ENCODE assay signal across 8 mouse cellular contexts in the genomic region with DNA sequence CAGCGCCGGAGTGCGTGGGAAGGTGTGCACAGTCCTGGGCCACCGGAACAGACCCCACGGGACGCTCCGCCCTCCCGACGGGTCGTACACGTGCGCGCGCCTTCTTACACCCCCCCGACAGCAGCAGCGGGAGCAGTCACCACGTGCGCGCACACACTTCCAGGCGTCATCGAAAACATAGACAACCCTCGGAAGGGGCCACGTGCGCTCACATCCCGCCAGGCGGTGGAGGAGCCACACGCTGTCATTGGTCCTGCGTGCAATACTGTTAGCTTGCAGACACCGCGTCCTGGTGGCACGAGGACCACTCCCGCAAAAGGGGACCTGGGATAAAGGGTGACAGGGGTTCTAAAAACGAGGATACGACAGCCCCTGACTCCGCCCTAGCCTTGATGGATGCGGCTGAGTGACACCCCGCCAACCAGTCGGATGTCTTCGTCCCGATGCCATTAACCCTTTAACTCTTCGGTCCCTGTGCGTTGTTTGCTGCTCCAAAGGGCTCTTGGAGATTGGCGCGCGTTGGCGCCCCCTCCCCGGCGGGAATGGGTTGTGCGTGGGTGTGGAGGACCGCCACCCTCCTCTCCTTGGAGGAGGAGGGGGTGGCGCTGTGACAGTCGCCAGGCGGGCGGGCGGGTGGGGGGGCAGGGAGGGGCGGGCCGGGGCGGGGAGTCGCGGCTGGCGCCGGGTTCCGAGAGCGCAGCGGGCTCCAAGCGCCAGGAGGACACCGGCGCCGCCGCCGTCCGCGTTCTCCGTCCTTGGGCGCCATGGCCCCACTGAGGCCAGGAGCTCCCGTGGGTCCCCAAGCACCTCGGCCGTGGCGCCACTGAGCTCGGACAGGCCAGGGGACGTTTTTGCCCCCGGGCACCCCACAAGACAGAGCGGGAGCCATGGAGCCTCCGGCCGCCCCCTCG. TPM values are rescaled to one million over a fixed set of nuclear protein-coding genes. Genes with fewer than 3 reads are reported as not detected.
DNase-seq lines count a peak whose midpoint lies in the region; ATAC-seq and TF ChIP-seq lines count a peak whose summit lies in the region.

Gene Pde4a, plus strand, starts transcription at position 674 of the 911 bp plus-strand sequence.

- H3K9me3 ChIP-seq in forebrain, postnatal 0 days (ENCODE audit: low read length), result no peaks in the 10 kb centered on the region
- H3K9me3 ChIP-seq in lung, postnatal 0 days (ENCODE audit: low read length), result no peaks in the 10 kb centered on the region

- peak within 1 kb of the TSS; percentile 70 for H3K9ac ChIP-seq in forebrain, postnatal 0 days
- peak within 1 kb of the TSS; percentile 35; the same call in 1 of the 2 replicates for H3K9ac ChIP-seq in lung, postnatal 0 days (replicated peaks; ENCODE audit: low read depth)

- H3K4me3 ChIP-seq in C2C12 (ENCODE audit: insufficient read depth, poor library complexity, severe bottlenecking), result peak within 1 kb of the TSS; percentile 42
- peak within 1 kb of the TSS; percentile 62 for H3K4me3 ChIP-seq in forebrain, postnatal 0 days (ENCODE audit: low read depth, low read length)
- peak within 1 kb of the TSS; percentile 43 for H3K4me3 ChIP-seq in lung, postnatal 0 days (ENCODE audit: low read depth, low read length)

- 0 out of 2 replicates have a peak within 1 kb of the TSS, but pooled peaks have one; percentile 4 for H3K27ac ChIP-seq in forebrain, postnatal 0 days (ENCODE audit: low read depth, low read length)
- peak within 1 kb of the TSS; percentile 86; the same call in 1 of the 2 replicates for H3K27ac ChIP-seq in lung, postnatal 0 days (ENCODE audit: low read length)

- H3ac ChIP-seq in C2C12 (ENCODE audit: control insufficient read depth, insufficient read length, low read depth), result peak within 1 kb of the TSS; percentile 89

- no peaks in the 10 kb centered on the region for H3K36me3 ChIP-seq in C2C12 (ENCODE audit: control insufficient read depth, insufficient read depth)
- no peaks in the 10 kb centered on the region for H3K36me3 ChIP-seq in forebrain, postnatal 0 days (ENCODE audit: insufficient read depth)
- H3K36me3 ChIP-seq in lung, postnatal 0 days (ENCODE audit: insufficient read depth, low read length), result no peaks in the 10 kb centered on the region

- peaks cover 15% of the 10 kb centered on the region for H3K79me2 ChIP-seq in C2C12 (ENCODE audit: control insufficient read depth, insufficient read depth)

- ATAC-seq in forebrain, postnatal 0 days, result peak; percentile 82
- peak; percentile 6 for ATAC-seq in lung, postnatal 0 days

- H3K79me3 ChIP-seq in C2C12 (ENCODE audit: low read depth), result peaks cover 6% of the 10 kb centered on the region

- H3K27me3 ChIP-seq in C2C12 (ENCODE audit: control insufficient read depth, insufficient read depth, insufficient read length), result no peaks in the 10 kb centered on the region
- peaks cover 21% of the 10 kb centered on the region for H3K27me3 ChIP-seq in forebrain, postnatal 0 days (ENCODE audit: insufficient read depth, low read length)
- H3K27me3 ChIP-seq in lung, postnatal 0 days (replicated peaks; ENCODE audit: insufficient read depth, low read length), result peaks cover 33% of the 10 kb centered on the region

- whole genome bisulfite sequencing in forebrain, postnatal 0 days, result 1% methylated on average over 74 of the region's 86 CpGs
- under 1% methylated on average over 78 of the region's 86 CpGs for WGBS in lung, postnatal 0 days

- intact Hi-C loops in heart, postnatal 25 days (cut with DNase I), result no loop called here

- no peak for TF ChIP-seq CTCF in C2C12 (IDR thresholded peaks at IDR 0.05; ENCODE audit: control insufficient read depth, insufficient read depth, insufficient read length)
- no peak for TF ChIP-seq CTCF in forebrain, postnatal 0 days (IDR thresholded peaks at IDR 0.05; ENCODE audit: low read depth)
- no peak for TF ChIP-seq CTCF in lung, postnatal 0 days (IDR thresholded peaks at IDR 0.05)

- H3K4me1 ChIP-seq in forebrain, postnatal 0 days (ENCODE audit: insufficient read depth), result no peaks in the 10 kb centered on the region; the same call in 1 of the 2 replicates
- peaks cover 21% of the 10 kb centered on the region for H3K4me1 ChIP-seq in lung, postnatal 0 days (ENCODE audit: insufficient read depth, low read depth, low read length)

- DNase-seq in ZHBTc4 (ENCODE audit: low read depth, low spot score) (peak; percentile 80), adipocyte (ENCODE audit: low spot score) (no peak)
- peak; percentile 91 for DNase-seq in forebrain, postnatal 0 days
- DNase-seq in heart, postnatal 25 days (ENCODE audit: low spot score), result no peak
- peak; percentile 76 to 79 for DNase-seq in layer of hippocampus, adult 8-10 months (ENCODE audit: low spot score in 2 of 2)
- DNase-seq in lung, postnatal 0 days (ENCODE audit: low spot score), result peak; percentile 31
- DNase-seq in right cerebral cortex, postnatal 25 days, result peak; percentile 82

- peak within 1 kb of the TSS; percentile 88 for H3K4me2 ChIP-seq in forebrain, postnatal 0 days (ENCODE audit: low read depth)
- peak within 1 kb of the TSS; percentile 80 for H3K4me2 ChIP-seq in lung, postnatal 0 days (replicated peaks; ENCODE audit: low read depth, low read length)

- no peak for TF ChIP-seq EP300 in lung, postnatal 0 days (IDR thresholded peaks at IDR 0.05)

TF ChIP-seq in C2C12, 6 proteins besides CTCF, POLR2A, EP300 and RAD21:
- TF ChIP-seq USF1 (IDR thresholded peaks at IDR 0.05; ENCODE audit: low read depth), result no peak
- peak; percentile 95 for TF ChIP-seq MAX (IDR thresholded peaks at IDR 0.05)
TF ChIP-seq in C2C12: peak in this region for 1.

RNA-seq across cellular contexts. Expression of gene Pde4a, which starts in this region (rescaled TPM):
- 7.4 TPM for polyA plus RNA-seq in C2C12 (2012; fragmentation: generic; extraction: Trizol)
- total RNA-seq in forebrain, postnatal 0 days (2014; rRNA removed), result 19.8 and 20.0 TPM in 2 replicates
- polyA plus RNA-seq in forebrain, postnatal 0 days (2015; fragmentation: Nextera tagmentation; extraction: Ambion mirVana), result 26.2 and 41.6 TPM in 2 replicates
- total RNA-seq in heart, postnatal 25 days (2021), result 10 to 100 TPM; 47.1 to 51.6 TPM
- total RNA-seq in layer of hippocampus, adult 8-10 months (2022), result 10 to 100 TPM; 86.6 to 99.1 (median 93.6) TPM
- 3.9 and 4.7 TPM in 2 replicates for polyA plus RNA-seq in lung, postnatal 0 days (2015; fragmentation: Nextera tagmentation; extraction: Ambion mirVana)

Comparison
In these comparisons a context has a peak if more than half of its experiments do, and no peak if none do; other contexts are left out.
1. DNase-seq: peak in ZHBTc4 (single experiment), forebrain, postnatal 0 days (single experiment), layer of hippocampus, adult 8-10 months (2 of 2), lung, postnatal 0 days (single experiment) and right cerebral cortex, postnatal 25 days (single experiment); none in heart, postnatal 25 days (single experiment) and adipocyte (single experiment).
2. Peak in every context shown above with its lines, with median percentiles within 50 percentile points of each other: H3K4me3 ChIP-seq.